Mouse (Mus musculus) liver, adult 2 months (tissue): Measurements from ENCODE around the gene Anks1b.

Source experiments
- CTCF ChIP-seq: fragments of 200-500 bp; IDR thresholded peaks from 2 replicates; pipeline ENCODE4 v1.5.1; 2011; ENCODE audit warnings: low read depth, low read length, control low read depth
- POLR2A ChIP-seq: fragments of 200-500 bp; IDR thresholded peaks from 2 replicates; pipeline ENCODE4 v1.6.1; 2011; ENCODE audit warnings: low read length, control low read depth; ENCODE audit not compliant: insufficient read depth; ENCODE audit errors: extremely low read depth

DNA sequence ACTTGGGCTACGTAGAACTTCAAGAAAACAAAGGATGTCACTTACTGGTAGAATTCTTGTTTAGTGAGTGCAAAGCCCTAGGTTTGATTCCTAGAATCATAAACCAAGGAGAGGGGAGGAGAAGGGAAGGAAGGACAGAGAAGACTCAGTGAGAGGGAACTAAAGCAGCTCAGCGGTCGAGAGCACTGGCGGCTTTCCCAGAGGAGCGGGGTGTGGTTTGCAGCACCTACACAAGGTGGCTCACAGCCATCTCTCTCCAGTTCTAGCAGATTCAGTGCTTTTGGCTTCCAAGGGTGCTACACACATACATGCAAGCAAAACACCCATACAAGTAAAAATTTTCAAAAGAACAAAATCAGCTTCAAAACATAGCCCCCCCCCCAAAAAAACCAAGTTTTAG lies 1126.6 kb downstream of the Anks1b start:
- TF ChIP-seq POLR2A (no peak), CTCF (no peak)
